Mouse (Mus musculus) lung, adult 2 months (tissue): Measurements from ENCODE around the gene Pop7. TPM values are rescaled to one million over a fixed set of nuclear protein-coding genes. Genes with fewer than 3 reads are reported as not detected.
A peak's percentile ranks its signal among the peaks of the same experiment; 100 is the strongest.

Experiments
- DNase-seq: peaks from one replicate; pipeline ENCODE4 v3.0.0; 2022
- H3K4me1 ChIP-seq: fragments of 200-500 bp; 2 replicates; pipeline ENCODE4 v1.6.1; 2011; ENCODE audit warnings: low read length; ENCODE audit not compliant: control insufficient read depth, insufficient read depth
- H3K4me3 ChIP-seq: fragments of 200-500 bp; replicated peaks from 2 replicates; pipeline ENCODE3; 2011; ENCODE audit warnings: low read depth, mild to moderate bottlenecking, control low read depth, low read length; ENCODE audit errors: extremely low read depth
- CTCF ChIP-seq: fragments of 200-500 bp; IDR thresholded peaks from 2 replicates; pipeline ENCODE4 v1.5.1; 2011; ENCODE audit warnings: mild to moderate bottlenecking, low read length, control low read depth; ENCODE audit not compliant: insufficient read depth
- POLR2A ChIP-seq: fragments of 200-500 bp; IDR thresholded peaks from 2 replicates; pipeline ENCODE4 v1.6.1; 2011; ENCODE audit warnings: low read depth, mild to moderate bottlenecking, control low read depth, low read length, borderline replicate concordance; ENCODE audit errors: extremely low read depth
- WGBS: fragments of 180-500 bp; shearing (Covaris S2); methylation state at CpG from one replicate; pipeline ENCODE4 v1.1.7; 2018; 5-methylcytosine and 5-hydroxymethylcytosine counted together
- polyA plus RNA-seq: library from polyadenylated mRNA; depleted of rRNA; stranded (reverse); fragments of >200 nt; gene quantifications from 2 replicates; pipeline ENCODE4 v1.2.3, GENCODE M21; 2012

Pop7 gene
- polyA plus RNA-seq, 1 experiment: 28.4 TPM

DNA sequence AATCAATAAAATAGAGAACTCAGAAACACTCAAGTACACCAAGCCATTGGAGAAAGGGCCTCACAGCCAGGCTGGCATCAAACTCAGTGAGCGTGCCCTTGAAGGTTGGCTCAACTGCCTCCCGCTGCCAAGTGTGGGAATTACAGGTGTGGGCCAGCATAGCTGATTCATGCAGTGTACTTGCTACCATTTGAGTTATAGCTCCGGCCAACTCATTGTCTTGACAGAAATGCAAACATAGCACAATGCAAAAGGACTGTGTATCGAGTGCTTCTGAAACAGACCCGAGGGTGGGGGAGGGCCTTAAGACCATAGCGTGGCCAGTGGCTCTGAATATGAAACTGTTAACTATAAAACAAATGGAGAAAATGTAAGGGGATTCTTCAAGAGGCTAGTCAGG is 1.7 kb upstream of the Pop7 start:
- 57% methylated on average over 6 of the region's 6 CpGs for WGBS
- TF ChIP-seq POLR2A (no peak), CTCF (peak; percentile 37; the same call in 1 of the 2 replicates)
- DNase-seq: no peak
- H3K4me3 ChIP-seq: no peak overlapping the region
- no peaks in the 10 kb centered on the region for H3K4me1 ChIP-seq

- WGBS: under 1% methylated on average over 30 of the region's 30 CpGs
- no peak for DNase-seq
- peak overlapping the region; percentile 95 for H3K4me3 ChIP-seq
Measured at GRCm38 (mm10) chr5:137502667-137503110, 371 bp upstream of the Pop7 start.

GRCm38 (mm10) chr5:137500186-137500585 is 2.1 kb downstream of the Pop7 start:
- no peak for DNase-seq
- Histone ChIP-seq H3K4me1 (no peaks in the 10 kb centered on the region), H3K4me3 (no peak overlapping the region)
- TF ChIP-seq CTCF: no peak
- TF ChIP-seq POLR2A: no peak
- WGBS: 88% methylated on average over 7 of the region's 7 CpGs

More at GRCm38 (mm10) chr5:137502667-137503110, 371 bp upstream of the Pop7 start:
- TF ChIP-seq CTCF (peak; percentile 70), POLR2A (peak; percentile 57; the same call in 1 of the 2 replicates)
- H3K4me1 ChIP-seq: no peaks in the 10 kb centered on the region

DNA sequence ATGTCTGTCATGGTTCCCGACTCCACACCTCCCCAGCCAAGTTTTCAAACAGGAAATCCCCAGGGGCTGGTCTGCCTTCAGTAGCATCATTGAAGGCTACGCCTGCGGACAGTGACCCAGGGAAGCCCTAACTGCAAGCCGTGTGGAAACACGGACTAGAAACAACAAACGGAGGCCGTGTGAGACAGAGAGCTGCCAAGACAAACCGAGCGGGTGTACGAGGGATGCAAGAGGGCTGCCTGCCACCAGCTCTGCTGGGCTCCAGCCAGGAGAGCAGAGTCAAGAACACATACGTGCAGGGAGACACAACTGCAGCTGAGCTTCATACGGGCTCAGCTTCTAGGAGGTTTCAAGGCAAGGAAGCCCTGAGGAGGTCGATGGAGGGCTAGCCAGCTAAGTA is 8.5 kb downstream of the Pop7 start:
- TF ChIP-seq CTCF (no peak), POLR2A (no peak)
- Histone ChIP-seq H3K4me3 (no peak overlapping the region), H3K4me1 (no peaks in the 10 kb centered on the region)
- DNase-seq: no peak
- 50% methylated on average over 13 of the region's 13 CpGs for WGBS

GRCm38 (mm10) chr5:137491559-137491958 is 10.8 kb downstream of the Pop7 start:
- DNase-seq: no peak
- Histone ChIP-seq H3K4me1 (no peaks in the 10 kb centered on the region), H3K4me3 (no peak overlapping the region)
- TF ChIP-seq CTCF (no peak), POLR2A (no peak)
- 46% methylated on average over 4 of the region's 4 CpGs for WGBS

- DNase-seq: no peak
- H3K4me1 ChIP-seq: no peaks in the 10 kb centered on the region
- TF ChIP-seq CTCF: no peak
- TF ChIP-seq POLR2A: no peak
- no peak overlapping the region for H3K4me3 ChIP-seq
- WGBS: 87% methylated on average over 7 of the region's 7 CpGs
Measured at GRCm38 (mm10) chr5:137487616-137488015, 14.7 kb downstream of the Pop7 start.

DNA sequence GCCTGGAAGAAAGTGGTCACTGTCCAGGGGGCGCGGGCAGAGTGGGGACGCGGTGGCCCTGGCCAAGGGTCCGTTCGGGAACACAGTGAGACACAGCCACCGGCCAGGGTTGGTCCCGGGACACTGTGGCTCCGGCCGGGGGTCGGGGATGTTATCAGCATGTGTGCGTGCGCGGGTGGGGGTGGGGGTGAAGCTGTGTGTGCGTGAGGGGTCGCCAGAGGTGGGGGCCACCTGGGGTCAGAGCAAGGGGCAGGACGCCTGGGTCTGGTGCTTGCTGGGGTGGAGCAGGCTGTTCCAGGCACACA is 16.5 kb downstream of the Pop7 start:
- no peak for TF ChIP-seq POLR2A
- TF ChIP-seq CTCF: no peak
- WGBS: 7% methylated on average over 17 of the region's 17 CpGs
- no peak for DNase-seq
- Histone ChIP-seq H3K4me1 (no peaks in the 10 kb centered on the region), H3K4me3 (no peak overlapping the region)

DNA sequence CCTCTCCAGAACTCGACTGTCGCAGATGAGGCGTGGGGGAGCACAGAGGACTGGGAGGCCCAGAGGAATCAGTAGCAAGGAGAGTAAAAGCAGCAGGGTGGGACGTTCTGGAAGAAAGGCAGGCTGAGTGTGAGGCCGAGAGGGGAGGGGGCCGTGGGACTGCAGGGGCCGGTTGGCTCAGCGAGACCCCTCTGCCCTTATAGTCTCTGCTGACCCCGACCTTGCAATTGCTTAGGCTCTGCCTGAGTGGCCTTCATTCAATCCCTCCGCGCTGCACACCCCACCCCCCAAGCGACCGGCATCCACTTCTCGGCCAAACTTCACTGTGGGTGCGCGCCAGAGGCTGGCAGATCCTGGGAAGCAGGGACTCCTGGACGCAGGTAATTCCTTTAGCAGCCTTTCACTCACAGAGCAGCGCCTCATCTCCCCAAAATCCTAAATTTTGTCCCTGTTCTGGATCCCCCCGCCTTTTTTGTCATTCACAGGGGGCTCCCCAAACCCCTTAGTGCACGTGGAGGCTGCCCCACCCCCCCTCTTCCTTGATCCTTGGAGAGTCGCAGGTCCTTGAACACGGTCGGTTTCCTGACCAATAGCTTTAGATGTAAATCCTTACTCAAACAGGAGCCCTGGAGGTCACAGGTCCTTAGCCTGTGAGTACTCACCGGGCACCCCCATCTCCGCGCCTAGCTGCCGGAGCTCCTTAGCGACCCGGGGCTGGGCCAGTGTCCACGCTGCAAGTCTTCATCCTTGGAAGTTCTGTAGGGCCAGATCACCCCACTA is 17.1 kb downstream of the Pop7 start:
- no peaks in the 10 kb centered on the region for H3K4me1 ChIP-seq
- H3K4me3 ChIP-seq: no peak overlapping the region
- WGBS: 19% methylated on average over 30 of the region's 30 CpGs
- TF ChIP-seq POLR2A (no peak), CTCF (no peak)
- no peak for DNase-seq

DNA sequence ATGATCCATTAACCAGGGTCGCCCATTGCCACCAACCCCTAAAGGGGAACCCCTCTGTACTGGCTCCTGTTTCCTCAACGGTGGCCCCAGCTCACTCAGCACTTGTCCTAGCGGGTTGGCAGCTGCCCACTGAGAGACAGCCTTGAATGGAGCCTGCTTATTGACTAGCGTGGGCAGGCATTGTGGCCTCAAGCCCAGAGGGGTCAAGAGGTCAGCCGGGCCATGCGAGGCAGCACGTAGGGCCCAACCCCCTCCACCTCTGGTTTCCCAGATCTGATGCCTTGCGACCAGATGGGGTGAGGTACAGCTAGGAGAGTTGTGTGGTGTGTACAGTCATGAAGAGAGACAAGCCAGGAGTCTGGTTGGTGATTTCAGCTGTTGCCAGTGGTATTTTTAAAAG is 20.4 kb downstream of the Pop7 start:
- Histone ChIP-seq H3K4me3 (no peak overlapping the region), H3K4me1 (no peaks in the 10 kb centered on the region)
- 38% methylated on average over 8 of the region's 8 CpGs for WGBS
- TF ChIP-seq POLR2A: no peak
- TF ChIP-seq CTCF: no peak
- no peak for DNase-seq

DNA sequence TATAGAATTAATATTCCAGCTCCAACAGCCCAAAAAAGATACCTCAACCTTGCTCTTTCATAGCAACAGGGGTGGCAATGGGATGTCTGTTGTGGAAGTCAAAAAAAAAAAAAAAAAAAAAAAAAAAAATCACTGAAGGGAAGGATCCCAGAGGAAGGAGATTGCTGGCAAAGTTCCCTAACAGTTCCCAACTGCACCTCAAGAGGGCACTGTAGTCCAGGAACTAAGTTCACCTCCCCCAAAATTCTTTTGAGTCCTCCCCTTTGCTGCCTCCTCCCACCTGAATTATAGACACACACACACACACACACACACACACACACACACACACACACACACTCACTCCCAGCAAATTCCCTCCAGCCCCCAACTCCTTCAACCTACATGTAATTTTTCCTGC is 21.2 kb downstream of the Pop7 start:
- H3K4me1 ChIP-seq: no peaks in the 10 kb centered on the region
- peak; percentile 50 for TF ChIP-seq CTCF
- TF ChIP-seq POLR2A: no peak
- no peak overlapping the region for H3K4me3 ChIP-seq
- DNase-seq: peak; percentile 73

DNA sequence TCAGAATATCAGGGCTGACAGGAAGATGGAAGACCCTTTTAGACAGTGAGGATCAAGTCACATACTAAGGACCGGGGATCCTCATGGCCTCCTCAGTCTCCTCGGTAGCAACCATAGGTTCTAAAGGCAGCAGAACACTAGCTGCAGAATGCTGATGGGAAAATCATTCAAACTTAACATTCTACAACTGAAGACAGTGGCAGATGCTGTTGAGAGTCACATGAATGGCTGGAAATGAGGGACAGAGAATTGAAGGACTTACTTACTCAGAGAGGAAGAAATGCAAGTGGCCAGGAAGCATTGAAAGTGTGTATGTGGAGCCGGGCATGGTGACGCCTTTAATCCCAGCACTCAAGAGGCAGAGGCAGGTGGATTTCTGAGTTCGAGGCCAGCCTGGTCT is 25.4 kb downstream of the Pop7 start, which contains the start of gene Zan:
Gene Zan (minus strand): TSS at position 101 of the 400 bp plus-strand sequence.
- Histone ChIP-seq H3K4me3 (no peak within 1 kb of the TSS), H3K4me1 (no peaks in the 10 kb centered on the region)
- TF ChIP-seq CTCF (no peak), POLR2A (no peak)
- DNase-seq: no peak
- 81% methylated on average over 5 of the region's 5 CpGs for WGBS
